Mouse (Mus musculus) spleen, postnatal 36 days (tissue): ENCODE measurements around the gene Adssl1.

Experiments used
- DNase-seq, 2 experiments: peaks; one replicate each; pipeline ENCODE4 v3.0.0; 2022; ENCODE audit warnings: low spot score in 2 of 2, mixed read lengths in 1 of 2

Gene Adssl1

GRCm38 (mm10) chr12:112619686-112620353 is at the start of gene Adssl1:
TSS of gene Adssl1 (plus strand) at chr12:112620045.
- peak; percentile 61 to 64 for DNase-seq

DNA sequence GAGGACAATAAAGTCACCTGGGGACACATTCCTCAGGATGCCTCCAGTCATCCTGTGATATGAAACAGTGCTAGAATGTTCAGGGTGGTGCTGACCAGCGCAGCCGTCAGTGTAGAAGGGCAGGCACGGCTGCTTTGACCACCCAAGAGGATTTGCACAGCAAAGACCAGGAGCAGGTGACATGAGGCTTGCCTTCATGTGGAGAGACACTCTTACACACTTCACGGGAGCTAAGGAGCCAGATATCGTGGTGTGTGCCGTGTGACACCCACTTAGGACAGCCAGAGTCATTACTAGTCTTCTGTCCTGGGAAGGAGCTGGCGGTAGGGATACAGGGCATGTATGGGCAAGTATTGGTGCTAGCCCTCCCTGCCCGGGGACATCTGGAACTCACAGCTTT is 49.7 kb upstream of the Adssl1 start:
- DNase-seq = no peak

DNA sequence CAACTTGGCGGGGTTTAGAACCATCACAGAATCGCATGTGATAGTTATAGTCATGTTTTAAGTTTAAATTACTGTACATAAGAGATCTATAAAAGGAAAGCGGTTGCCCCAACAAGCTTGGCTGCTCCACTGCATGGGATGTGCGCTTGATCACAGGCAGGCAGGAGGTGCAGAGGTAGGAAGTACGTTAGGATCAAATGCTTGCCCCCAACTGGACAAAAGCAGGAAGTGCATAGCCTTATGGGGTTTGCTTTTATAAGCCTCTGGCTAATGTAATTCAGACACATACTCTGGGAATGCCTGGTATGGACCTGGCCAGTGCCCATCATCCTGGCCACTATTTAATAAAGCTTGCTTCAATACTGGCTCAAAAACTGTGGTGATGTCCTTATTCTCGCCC is 48.8 kb upstream of the Adssl1 start:
- DNase-seq = no peak

DNA sequence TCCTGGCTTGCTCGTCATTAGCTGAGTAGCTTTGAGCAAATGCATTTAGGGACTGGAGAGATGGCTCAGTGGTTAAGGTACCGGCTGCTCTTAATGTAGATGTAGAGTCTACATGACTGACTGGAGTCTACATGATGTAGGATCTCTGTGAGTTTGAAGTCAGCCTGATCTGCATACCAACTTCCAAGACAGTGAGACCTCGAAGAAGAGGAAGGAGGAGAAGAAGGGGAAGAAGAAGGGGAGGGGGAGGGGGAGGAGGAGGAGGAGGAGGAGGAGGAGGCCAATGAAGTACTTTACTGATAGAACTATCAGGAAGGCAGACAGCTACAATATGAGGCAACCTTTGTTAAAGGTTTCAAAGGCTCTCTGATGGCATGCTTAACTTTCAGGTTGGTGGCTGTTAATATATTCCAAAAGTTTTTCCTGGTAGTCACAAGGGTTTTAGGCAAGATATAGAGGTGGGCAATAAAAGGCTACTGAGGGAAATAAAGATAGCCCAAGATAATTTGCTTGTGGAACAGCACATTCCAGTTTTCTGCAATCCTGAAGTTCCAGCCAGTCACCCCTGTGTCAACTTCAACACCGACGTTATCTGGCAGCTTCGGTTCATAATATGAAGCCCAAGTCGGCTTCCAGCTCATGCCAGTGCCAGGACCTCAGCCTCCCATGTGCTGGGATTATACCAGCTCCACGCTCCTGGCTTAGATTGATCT is 44.4 kb upstream of the Adssl1 start:
- DNase-seq = no peak

DNA sequence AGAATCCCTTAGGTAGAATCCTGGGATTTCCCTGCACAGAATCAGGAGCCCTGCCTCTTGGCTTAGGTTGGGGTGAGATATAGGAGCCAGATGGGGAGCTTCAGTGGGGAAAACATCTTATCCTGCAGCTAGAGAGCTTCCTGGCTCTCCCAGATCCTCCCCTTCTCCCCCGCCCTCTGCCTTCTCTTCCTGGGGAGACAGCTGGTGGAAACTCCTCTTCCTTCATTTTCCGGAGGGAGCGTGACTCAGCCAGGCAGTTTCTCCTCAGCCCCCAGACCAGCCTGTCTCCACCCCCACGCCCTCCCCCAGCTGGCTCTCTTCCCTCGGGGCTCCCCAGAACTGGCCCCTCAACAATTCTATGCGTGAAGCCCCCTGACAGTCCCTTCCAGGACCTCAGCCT is 43.5 kb upstream of the Adssl1 start:
- DNase-seq = no peak

DNA sequence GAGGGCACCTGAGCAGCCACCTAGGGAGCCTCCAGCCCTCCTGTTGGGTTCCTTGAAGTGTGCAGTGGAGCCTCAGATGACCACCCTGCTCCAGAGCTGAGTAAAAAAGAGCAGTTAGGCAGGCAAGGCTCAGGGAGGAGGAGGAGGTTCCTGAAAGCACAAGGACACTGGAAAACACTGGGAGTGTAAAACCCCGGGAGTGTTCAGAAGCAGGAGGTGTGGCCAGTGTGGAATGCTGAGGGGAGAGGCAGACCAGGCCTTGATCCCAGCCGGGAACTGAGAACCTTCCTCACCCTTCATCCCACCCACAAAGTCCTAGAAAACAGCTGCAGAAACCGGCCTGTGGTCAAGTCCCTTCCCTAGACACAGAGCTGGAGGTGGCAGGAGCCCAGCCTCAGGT is 43.1 kb upstream of the Adssl1 start:
- no peak for DNase-seq

GRCm38 (mm10) chr12:112578296-112579090 is 41.4 kb upstream of the Adssl1 start:
- DNase-seq = no peak

DNA sequence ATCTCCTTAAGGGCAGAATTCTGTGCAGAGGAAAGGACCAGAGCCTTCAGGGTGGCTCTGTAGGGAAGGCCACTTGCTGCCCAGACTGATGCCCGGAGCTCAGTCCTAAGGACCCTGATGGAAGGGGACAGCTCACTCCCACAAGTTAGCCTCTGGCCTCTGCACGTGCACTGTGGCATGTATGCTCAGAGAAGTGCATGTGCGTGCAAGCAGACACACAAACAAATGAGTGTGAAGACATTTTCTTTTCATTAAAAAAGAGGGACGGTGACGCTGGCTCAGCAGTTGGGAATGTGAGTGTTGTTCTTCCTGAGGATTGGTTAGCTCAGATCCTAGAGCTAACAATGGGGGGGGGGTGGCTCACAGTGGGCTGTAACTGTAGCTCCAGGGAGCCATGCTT is 40.4 kb upstream of the Adssl1 start:
- no peak for DNase-seq

- DNase-seq = no peak
Observed at GRCm38 (mm10) chr12:112579926-112580325, 39.9 kb upstream of the Adssl1 start.

DNA sequence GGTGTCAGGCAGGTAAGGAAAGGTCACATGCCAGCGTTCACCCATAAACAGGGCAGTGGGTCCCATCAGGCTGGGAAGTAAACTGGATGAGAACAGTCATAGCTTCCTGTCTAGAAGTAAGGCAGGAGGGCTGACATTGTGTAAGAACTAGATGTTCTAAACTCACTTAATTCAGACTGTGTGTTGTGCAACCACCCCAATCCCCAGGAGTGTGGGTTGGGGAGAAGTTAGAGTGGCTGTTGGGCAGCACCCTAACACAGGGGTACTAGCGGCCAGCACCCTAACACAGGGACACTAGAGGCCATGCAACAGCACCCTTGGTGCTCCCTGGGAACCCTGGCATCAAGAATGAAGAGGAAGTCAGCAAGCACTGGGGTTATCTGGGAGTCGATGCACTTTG is 38.7 kb upstream of the Adssl1 start:
- DNase-seq = peak in 1 of 2 experiments; percentile 34

DNA sequence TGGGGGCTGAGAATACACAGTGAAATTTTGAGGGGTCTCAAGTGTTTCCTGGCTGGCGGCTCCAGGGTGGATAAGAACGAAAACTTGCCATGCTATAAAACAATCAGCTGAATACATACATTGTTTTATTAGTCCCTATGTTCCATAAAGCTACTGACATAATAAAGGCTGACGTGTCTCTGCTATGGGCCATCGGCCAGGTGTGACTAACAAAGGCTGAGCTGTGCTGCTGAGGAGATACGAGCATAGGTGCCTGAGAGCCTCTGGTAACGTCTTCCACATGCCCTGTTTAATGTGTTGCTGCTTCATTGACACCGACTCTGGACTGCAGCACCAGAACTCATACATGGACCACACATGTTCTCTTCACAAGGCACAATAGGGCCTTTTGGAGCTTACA is 34.9 kb upstream of the Adssl1 start:
- no peak for DNase-seq

GRCm38 (mm10) chr12:112585924-112586538 is 33.8 kb upstream of the Adssl1 start:
- no peak for DNase-seq

- peak; percentile 36 to 51 for DNase-seq
Observed at GRCm38 (mm10) chr12:112587125-112588124, 32.4 kb upstream of the Adssl1 start.

DNA sequence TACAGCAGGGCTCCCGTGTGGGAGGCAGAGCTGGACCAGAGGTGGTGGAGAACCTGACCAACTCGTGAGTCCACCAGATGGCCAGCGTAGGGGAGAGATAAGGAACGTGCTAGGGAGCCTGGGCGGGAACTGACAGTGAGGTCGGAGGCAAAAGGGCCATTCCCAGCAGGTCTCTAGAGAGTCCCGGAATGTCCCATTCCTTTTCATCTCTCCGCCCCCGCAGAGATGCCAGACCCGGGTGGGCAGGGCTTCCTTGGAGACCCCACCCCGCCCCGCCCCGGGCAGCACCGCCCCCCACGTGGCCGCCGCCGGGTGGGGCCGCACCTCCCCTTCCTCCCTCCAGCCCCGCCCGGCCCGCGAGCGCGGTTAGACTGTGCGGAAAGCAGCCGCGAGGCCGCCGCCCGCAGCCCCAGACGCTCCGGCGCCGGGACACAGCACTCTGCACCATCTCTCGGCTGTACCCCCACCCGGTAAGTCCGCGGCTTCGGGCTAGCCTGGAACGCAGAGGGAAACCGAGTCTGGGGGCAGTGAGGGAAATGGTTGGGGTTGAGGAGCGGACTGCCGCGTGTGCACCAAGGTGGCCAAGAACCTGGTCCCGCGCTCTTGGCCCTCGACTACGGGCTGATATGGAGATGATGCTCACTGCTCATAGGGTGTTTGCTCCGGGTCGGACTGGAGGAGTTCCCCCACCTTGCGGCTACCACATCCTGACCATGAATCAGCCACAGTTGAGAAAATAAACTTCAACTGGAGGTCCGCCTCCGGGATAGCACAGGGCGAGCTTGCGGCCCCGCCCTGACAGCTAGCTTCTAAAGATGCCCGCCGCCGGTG is 31.2 kb upstream of the Adssl1 start, which contains the start of gene Inf2:
Gene Inf2, plus strand, starts transcription at position 359 of the 831 bp plus-strand sequence.
- peak; percentile 78 to 79 for DNase-seq

- DNase-seq = no peak
Observed at GRCm38 (mm10) chr12:112589491-112590191, 30.2 kb upstream of the Adssl1 start.

GRCm38 (mm10) chr12:112590566-112591239 is 29.1 kb upstream of the Adssl1 start:
- no peak for DNase-seq

DNA sequence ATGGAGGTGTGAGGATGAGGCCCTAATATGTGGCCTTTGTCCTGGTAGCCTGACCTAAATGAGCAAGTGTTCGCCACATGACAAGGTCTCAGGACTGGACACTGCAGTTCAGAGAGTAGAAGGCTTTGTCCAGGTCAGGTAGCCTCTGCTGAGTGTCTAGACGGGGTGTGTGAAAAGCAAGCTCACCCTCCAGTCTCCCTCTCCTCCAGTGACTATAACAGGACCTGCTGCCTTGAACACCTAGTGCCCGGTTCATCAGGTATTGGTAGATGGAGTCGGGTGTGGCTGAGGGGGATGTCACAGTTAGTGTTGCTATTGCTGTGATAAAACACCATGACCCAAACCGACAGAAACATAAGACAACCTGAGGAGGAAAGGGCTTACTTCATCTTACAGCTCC is 28.6 kb upstream of the Adssl1 start:
- no peak for DNase-seq

GRCm38 (mm10) chr12:112591730-112592129 is 28.1 kb upstream of the Adssl1 start:
- no peak for DNase-seq
